In genomic region chrX:16894377-16895175, GRCm38 (mm10) we compare ENCODE assay signal across 7 mouse cellular contexts. TPM values are rescaled to one million over a fixed set of nuclear protein-coding genes. Genes with fewer than 3 reads are reported as not detected.
DNase-seq lines count a peak whose midpoint lies in the region; ATAC-seq and TF ChIP-seq lines count a peak whose summit lies in the region.

No protein-coding gene starts in this region.

- peaks cover 5% of the 10 kb centered on the region; the same call in 1 of the 2 replicates for H3K4me1 ChIP-seq in cerebellum, adult 2 months (ENCODE audit: control insufficient read depth, insufficient read depth, low read length)
- no peaks in the 10 kb centered on the region for H3K4me1 ChIP-seq in heart, embryonic 10.5 days
- no peaks in the 10 kb centered on the region for H3K4me1 ChIP-seq in kidney, embryonic 16.5 days (ENCODE audit: insufficient read depth, low read length)
- H3K4me1 ChIP-seq in midbrain, embryonic 16.5 days (ENCODE audit: control insufficient read depth, insufficient read depth, low read length): peaks cover 2% of the 10 kb centered on the region; the same call in 1 of the 2 replicates

- H3K4me3 ChIP-seq in cerebellum, adult 2 months (replicated peaks; ENCODE audit: insufficient read depth, low read depth, low read length): no peak overlapping the region
- H3K4me3 ChIP-seq in heart, embryonic 10.5 days: no peak overlapping the region
- H3K4me3 ChIP-seq in kidney, embryonic 16.5 days (ENCODE audit: low read length): no peak overlapping the region
- no peak overlapping the region for H3K4me3 ChIP-seq in midbrain, embryonic 16.5 days (ENCODE audit: low read depth, low read length)

- DNase-seq in urinary bladder, postnatal 14 days (ENCODE audit: low spot score): peak; percentile 6
- DNase-seq in urinary bladder, postnatal 25 days (ENCODE audit: low spot score): no peak
- peak; percentile 36 to 77 for DNase-seq in cerebellum, adult 2 months
- peak; percentile 72 for DNase-seq in heart, embryonic 10.5 days (ENCODE audit: low spot score)
- no peak for DNase-seq in right cerebral cortex, postnatal 36 days (ENCODE audit: low spot score in 2 of 2)

- H3K4me2 ChIP-seq in kidney, embryonic 16.5 days (replicated peaks; ENCODE audit: low read depth, low read length): no peak overlapping the region
- no peak overlapping the region for H3K4me2 ChIP-seq in midbrain, embryonic 16.5 days (ENCODE audit: low read length)

- no peak overlapping the region for H3K9ac ChIP-seq in kidney, embryonic 16.5 days (replicated peaks; ENCODE audit: low read length)
- H3K9ac ChIP-seq in midbrain, embryonic 16.5 days (ENCODE audit: low read depth, low read length): no peak overlapping the region

- 22% methylated on average over 5 of the region's 5 CpGs for WGBS in cerebellum, adult 2 months
- WGBS in heart, embryonic 10.5 days: 39% methylated on average over 5 of the region's 5 CpGs
- WGBS in kidney, embryonic 16.5 days: 40% methylated on average over 5 of the region's 5 CpGs
- 30% methylated on average over 5 of the region's 5 CpGs for WGBS in midbrain, embryonic 16.5 days

- peak; percentile 70 for TF ChIP-seq CTCF in cerebellum, adult 2 months (IDR thresholded peaks at IDR 0.05; ENCODE audit: borderline replicate concordance, insufficient read depth, low read depth, low read length)

- no peaks in the 10 kb centered on the region for H3K36me3 ChIP-seq in heart, embryonic 10.5 days
- H3K36me3 ChIP-seq in kidney, embryonic 16.5 days (ENCODE audit: insufficient read depth, low read length): no peaks in the 10 kb centered on the region
- H3K36me3 ChIP-seq in midbrain, embryonic 16.5 days (ENCODE audit: control insufficient read depth, insufficient read depth, low read length): no peaks in the 10 kb centered on the region

- TF ChIP-seq POLR2A in cerebellum, adult 2 months (IDR thresholded peaks at IDR 0.05; ENCODE audit: borderline replicate concordance, insufficient read depth, low read length): no peak

- peak; percentile 89 for ATAC-seq in kidney, embryonic 16.5 days (ENCODE audit: low FRiP score, low TSS enrichment)
- ATAC-seq in midbrain, embryonic 16.5 days: peak; percentile 97

- H3K9me3 ChIP-seq in heart, embryonic 10.5 days: no peaks in the 10 kb centered on the region
- no peaks in the 10 kb centered on the region for H3K9me3 ChIP-seq in kidney, embryonic 16.5 days (ENCODE audit: low read length)
- H3K9me3 ChIP-seq in midbrain, embryonic 16.5 days (replicated peaks; ENCODE audit: control insufficient read depth, low read length, poor library complexity, severe bottlenecking): no peaks in the 10 kb centered on the region

- H3K27ac ChIP-seq in cerebellum, adult 2 months (ENCODE audit: insufficient read depth, low read length): no peak overlapping the region
- no peak overlapping the region for H3K27ac ChIP-seq in heart, embryonic 10.5 days
- no peak overlapping the region for H3K27ac ChIP-seq in kidney, embryonic 16.5 days (ENCODE audit: low read length)
- H3K27ac ChIP-seq in midbrain, embryonic 16.5 days (ENCODE audit: low read length): peak overlapping the region; percentile 50; the same call in 1 of the 2 replicates

- H3K27me3 ChIP-seq in cerebellum, adult 2 months (ENCODE audit: control insufficient read depth, insufficient read depth, low read length): no peaks in the 10 kb centered on the region
- H3K27me3 ChIP-seq in heart, embryonic 10.5 days (ENCODE audit: insufficient read depth, poor library complexity, severe bottlenecking): no peaks in the 10 kb centered on the region
- H3K27me3 ChIP-seq in kidney, embryonic 16.5 days (ENCODE audit: insufficient read depth, low read length): no peaks in the 10 kb centered on the region
- no peaks in the 10 kb centered on the region for H3K27me3 ChIP-seq in midbrain, embryonic 16.5 days (ENCODE audit: control insufficient read depth, insufficient read depth, low read depth, low read length)

RNA-seq across cellular contexts. Expression of gene Ndp, which starts 17.0 kb away (rescaled TPM):
- 14.7 and 15.0 TPM in 2 replicates for polyA plus RNA-seq in cerebellum, adult 2 months (2012; rRNA removed)
- 0.19 and 0.33 TPM in 2 replicates for polyA plus RNA-seq in heart, embryonic 10.5 days (2016; fragmentation: Nextera tagmentation; extraction: Ambion mirVana)
- 1.8 and 2.3 TPM in 2 replicates for polyA plus RNA-seq in kidney, embryonic 16.5 days (2015; fragmentation: Nextera tagmentation; extraction: Ambion mirVana)
- polyA plus RNA-seq in midbrain, embryonic 16.5 days (2015; fragmentation: Nextera tagmentation; extraction: Ambion mirVana): 7.0 and 7.8 TPM in 2 replicates

Comparison
In these comparisons a context has a peak if more than half of its experiments do, and no peak if none do; other contexts are left out.
1. DNase-seq: peak in urinary bladder, postnatal 14 days (single experiment), cerebellum, adult 2 months (2 of 2) and heart, embryonic 10.5 days (single experiment); none in urinary bladder, postnatal 25 days (single experiment) and right cerebral cortex, postnatal 36 days (0 of 2).